ENCODE assay signal across 8 mouse cellular contexts in the genomic region with DNA sequence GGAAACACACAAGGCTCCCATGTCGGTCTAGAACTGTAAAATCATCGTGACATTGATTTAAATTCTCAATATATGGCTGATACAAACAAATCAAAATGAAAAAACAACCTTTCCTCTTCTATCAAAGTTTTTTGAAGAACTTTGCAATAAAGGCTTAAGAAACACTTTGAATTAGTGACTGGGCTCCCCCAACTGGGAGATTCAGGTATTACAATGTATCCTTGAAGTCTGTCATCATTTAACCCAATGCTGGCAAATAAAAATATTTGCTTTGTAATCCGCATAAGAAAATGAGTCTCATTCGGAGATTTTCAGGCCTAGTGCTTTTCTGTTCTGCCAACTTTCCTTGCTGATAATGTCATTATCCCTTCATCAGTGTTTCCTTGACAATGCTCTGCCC.
DNase-seq lines count a peak whose midpoint lies in the region; ATAC-seq and TF ChIP-seq lines count a peak whose summit lies in the region.

No protein-coding gene starts in this region.

- DNase-seq in forebrain, embryonic 14.5 days (ENCODE audit: low spot score), result peak; percentile 87
- DNase-seq in liver, embryonic 14.5 days (ENCODE audit: low read depth in 3 of 3, low spot score in 3 of 3), result no peak
- DNase-seq in liver, embryonic 11.5 days (ENCODE audit: low spot score), result no peak
- DNase-seq in Muller cell, postnatal 12 days (ENCODE audit: inconsistent ontology term), result peak; percentile 40
- peak; percentile 19 to 20 for DNase-seq in kidney, postnatal 4 days
- DNase-seq in right cerebral cortex, postnatal 4 days, result peak; percentile 55

- no peak overlapping the region for H3K27ac ChIP-seq in forebrain, embryonic 14.5 days (ENCODE audit: low read depth, low read length)
- no peak overlapping the region for H3K27ac ChIP-seq in forebrain, embryonic 16.5 days (ENCODE audit: low read length)
- no peak overlapping the region for H3K27ac ChIP-seq in liver, embryonic 14.5 days
- no peak overlapping the region for H3K27ac ChIP-seq in liver, embryonic 11.5 days (ENCODE audit: low read depth, low read length)
- no peak overlapping the region for H3K27ac ChIP-seq in midbrain, embryonic 13.5 days

- no peaks in the 10 kb centered on the region for H3K36me3 ChIP-seq in forebrain, embryonic 14.5 days (ENCODE audit: control insufficient read depth, insufficient read depth, low read length)
- no peaks in the 10 kb centered on the region for H3K36me3 ChIP-seq in forebrain, embryonic 16.5 days (ENCODE audit: control insufficient read depth, insufficient read depth)
- H3K36me3 ChIP-seq in liver, embryonic 14.5 days (replicated peaks; ENCODE audit: control insufficient read depth, insufficient read depth, low read depth), result no peaks in the 10 kb centered on the region
- no peaks in the 10 kb centered on the region for H3K36me3 ChIP-seq in liver, embryonic 11.5 days (ENCODE audit: control insufficient read depth, insufficient read depth, low read length)
- no peaks in the 10 kb centered on the region for H3K36me3 ChIP-seq in midbrain, embryonic 13.5 days

- peak; percentile 29; the same call in 1 of the 2 replicates for TF ChIP-seq CTCF in liver, embryonic 14.5 days (IDR thresholded peaks at IDR 0.05; ENCODE audit: low read depth)

- H3K4me1 ChIP-seq in forebrain, embryonic 14.5 days (ENCODE audit: control insufficient read depth, insufficient read depth, low read length), result no peaks in the 10 kb centered on the region
- H3K4me1 ChIP-seq in forebrain, embryonic 16.5 days (replicated peaks; ENCODE audit: control insufficient read depth, insufficient read depth, low read length), result peaks cover 7% of the 10 kb centered on the region
- H3K4me1 ChIP-seq in liver, embryonic 14.5 days (replicated peaks; ENCODE audit: control insufficient read depth in 2 of 2, insufficient read depth in 2 of 2, low read length in 1 of 2), result no peaks in the 10 kb centered on the region
- H3K4me1 ChIP-seq in liver, embryonic 11.5 days (replicated peaks; ENCODE audit: control insufficient read depth, insufficient read depth, low read length), result no peaks in the 10 kb centered on the region
- H3K4me1 ChIP-seq in midbrain, embryonic 13.5 days (replicated peaks), result peaks cover 11% of the 10 kb centered on the region; the same call in 1 of the 2 replicates

- WGBS in forebrain, embryonic 14.5 days, result 30% methylated on average over 4 of the region's 4 CpGs
- 25% methylated on average over 4 of the region's 4 CpGs for WGBS in forebrain, embryonic 16.5 days
- 19% methylated on average over 4 of the region's 4 CpGs for WGBS in liver, embryonic 14.5 days (ENCODE audit: insufficient replicate concordance)
- WGBS in liver, embryonic 11.5 days, result 29% methylated on average over 4 of the region's 4 CpGs
- WGBS in midbrain, embryonic 13.5 days, result 33% methylated on average over 4 of the region's 4 CpGs

- no peak overlapping the region for H3K9ac ChIP-seq in forebrain, embryonic 14.5 days (ENCODE audit: low read length)
- no peak overlapping the region for H3K9ac ChIP-seq in forebrain, embryonic 16.5 days (replicated peaks; ENCODE audit: low read depth, low read length)
- no peak overlapping the region for H3K9ac ChIP-seq in liver, embryonic 14.5 days (replicated peaks)
- H3K9ac ChIP-seq in liver, embryonic 11.5 days (ENCODE audit: low read depth, low read length), result no peak overlapping the region
- H3K9ac ChIP-seq in midbrain, embryonic 13.5 days (replicated peaks), result no peak overlapping the region

- H3K9me3 ChIP-seq in forebrain, embryonic 14.5 days (replicated peaks; ENCODE audit: control insufficient read depth, low read length), result no peaks in the 10 kb centered on the region
- H3K9me3 ChIP-seq in forebrain, embryonic 16.5 days (ENCODE audit: control insufficient read depth, low read length), result no peaks in the 10 kb centered on the region
- H3K9me3 ChIP-seq in liver, embryonic 14.5 days (ENCODE audit: control insufficient read depth, low read length), result no peaks in the 10 kb centered on the region
- no peaks in the 10 kb centered on the region for H3K9me3 ChIP-seq in liver, embryonic 11.5 days (ENCODE audit: control insufficient read depth, low read length)
- H3K9me3 ChIP-seq in midbrain, embryonic 13.5 days, result no peaks in the 10 kb centered on the region

- no peak for TF ChIP-seq EP300 in liver, embryonic 14.5 days (IDR thresholded peaks at IDR 0.05; ENCODE audit: low read depth)

- H3K4me3 ChIP-seq in forebrain, embryonic 14.5 days (ENCODE audit: low read depth, low read length), result no peak overlapping the region
- H3K4me3 ChIP-seq in forebrain, embryonic 16.5 days (replicated peaks; ENCODE audit: low read length), result no peak overlapping the region
- H3K4me3 ChIP-seq in liver, embryonic 14.5 days (ENCODE audit: insufficient read depth in 1 of 2, low read depth in 2 of 2, low read length in 2 of 2), result no peak overlapping the region
- H3K4me3 ChIP-seq in liver, embryonic 11.5 days (ENCODE audit: low read depth, low read length), result no peak overlapping the region
- no peak overlapping the region for H3K4me3 ChIP-seq in midbrain, embryonic 13.5 days (replicated peaks)

- H3K4me2 ChIP-seq in forebrain, embryonic 14.5 days (ENCODE audit: low read length), result no peak overlapping the region
- no peak overlapping the region for H3K4me2 ChIP-seq in forebrain, embryonic 16.5 days (ENCODE audit: low read length)
- H3K4me2 ChIP-seq in liver, embryonic 14.5 days (ENCODE audit: low read depth), result no peak overlapping the region
- H3K4me2 ChIP-seq in liver, embryonic 11.5 days, result no peak overlapping the region
- H3K4me2 ChIP-seq in midbrain, embryonic 13.5 days (replicated peaks), result no peak overlapping the region

- no peak for ATAC-seq in forebrain, embryonic 14.5 days
- ATAC-seq in forebrain, embryonic 16.5 days, result no peak
- ATAC-seq in liver, embryonic 14.5 days (ENCODE audit: insufficient read depth), result no peak
- no peak for ATAC-seq in liver, embryonic 11.5 days (replicated peaks; ENCODE audit: low FRiP score)
- no peak for ATAC-seq in midbrain, embryonic 13.5 days

- H3K27me3 ChIP-seq in forebrain, embryonic 14.5 days (replicated peaks; ENCODE audit: control insufficient read depth, insufficient read depth, low read length), result no peaks in the 10 kb centered on the region
- H3K27me3 ChIP-seq in forebrain, embryonic 16.5 days (replicated peaks; ENCODE audit: control insufficient read depth, insufficient read depth, low read length), result no peaks in the 10 kb centered on the region
- H3K27me3 ChIP-seq in liver, embryonic 14.5 days (ENCODE audit: control insufficient read depth, insufficient read depth, low read length), result no peaks in the 10 kb centered on the region
- no peaks in the 10 kb centered on the region for H3K27me3 ChIP-seq in liver, embryonic 11.5 days (replicated peaks; ENCODE audit: control insufficient read depth, insufficient read depth, low read length)
- H3K27me3 ChIP-seq in midbrain, embryonic 13.5 days, result no peaks in the 10 kb centered on the region

Comparison
In these comparisons a context has a peak if more than half of its experiments do, and no peak if none do; other contexts are left out.
1. DNase-seq: peak in forebrain, embryonic 14.5 days (single experiment), Muller cell, postnatal 12 days (single experiment), kidney, postnatal 4 days (2 of 2) and right cerebral cortex, postnatal 4 days (single experiment); none in liver, embryonic 14.5 days (0 of 3) and liver, embryonic 11.5 days (single experiment).